Mouse (Mus musculus) midbrain, embryonic 16.5 days (tissue): ENCODE measurements around the gene Zmiz1. TPM values are rescaled to one million over a fixed set of nuclear protein-coding genes. Genes with fewer than 3 reads are reported as not detected.
A peak's percentile ranks its signal among the peaks of the same experiment; 100 is the strongest.

Source experiments
- ATAC-seq: fragments of 200-750 bp; cut with Nextera tagmentation; 2 replicates; pipeline ENCODE4 v1.8.0; 2017; ENCODE audit warnings: moderate TSS enrichment
- H3K27ac ChIP-seq: fragments of 300-500 bp; sonication (generic); 2 replicates; pipeline ENCODE4 v1.5.1; 2014; ENCODE audit warnings: mild to moderate bottlenecking, low read length, mixed read lengths
- H3K27me3 ChIP-seq: fragments of 300-500 bp; sonication (generic); 2 replicates; pipeline ENCODE4 v1.6.1; 2014; ENCODE audit warnings: low read depth, low read length, mixed read lengths; ENCODE audit not compliant: control insufficient read depth, insufficient read depth
- H3K36me3 ChIP-seq: fragments of 300-500 bp; sonication (generic); 2 replicates; pipeline ENCODE4 v1.6.1; 2014; ENCODE audit warnings: mild to moderate bottlenecking, low read length, moderate library complexity, mixed read lengths; ENCODE audit not compliant: control insufficient read depth, insufficient read depth
- H3K4me1 ChIP-seq: fragments of 300-500 bp; sonication (generic); 2 replicates; pipeline ENCODE4 v1.6.1; 2014; ENCODE audit warnings: mild to moderate bottlenecking, low read length, mixed read lengths; ENCODE audit not compliant: control insufficient read depth, insufficient read depth
- H3K4me2 ChIP-seq: fragments of 300-500 bp; sonication (generic); 2 replicates; pipeline ENCODE4 v1.6.1; 2014; ENCODE audit warnings: mild to moderate bottlenecking, low read length, mixed read lengths
- H3K4me3 ChIP-seq: fragments of 300-500 bp; sonication (generic); 2 replicates; pipeline ENCODE4 v1.5.1; 2014; ENCODE audit warnings: low read depth, mild to moderate bottlenecking, low read length, moderate library complexity, mixed read lengths
- H3K9ac ChIP-seq: fragments of 300-500 bp; sonication (generic); 2 replicates; pipeline ENCODE4 v1.6.1; 2014; ENCODE audit warnings: low read depth, low read length, mixed read lengths
- H3K9me3 ChIP-seq: fragments of 300-500 bp; sonication (generic); replicated peaks from 2 replicates; pipeline ENCODE4 v1.6.1; 2014; ENCODE audit warnings: mild to moderate bottlenecking, low read length, mixed read lengths; ENCODE audit not compliant: control insufficient read depth, poor library complexity, severe bottlenecking
- WGBS: fragments of 180-500 bp; shearing (Covaris S2); extraction: QIAGEN DNeasy Blood & Tissue Kit; methylation state at CpG from one replicate; pipeline ENCODE4 v1.1.7; 2014; 5-methylcytosine and 5-hydroxymethylcytosine counted together
- polyA plus RNA-seq: library from polyadenylated mRNA; unstranded; fragments of >200 nt; fragmentation: Nextera tagmentation; extraction: Ambion mirVana; gene quantifications from 2 replicates; pipeline ENCODE4 v1.2.1, GENCODE M21; 2015

The Zmiz1 gene
- polyA plus RNA-seq, 1 experiment from 2014 or later: 54.2 TPM

- no peaks in the 10 kb centered on the region for H3K36me3 ChIP-seq
- WGBS: 70% methylated on average over 5 of the region's 5 CpGs
- no peaks in the 10 kb centered on the region for H3K27me3 ChIP-seq
- H3K4me3 ChIP-seq: no peak overlapping the region
- ATAC-seq: no peak
- peak overlapping the region; percentile 33; the same call in 1 of the 2 replicates for H3K27ac ChIP-seq
- H3K9ac ChIP-seq: 0 out of 2 replicates have a peak overlapping the region, but pooled peaks have one; percentile 6
- H3K9me3 ChIP-seq: no peaks in the 10 kb centered on the region
- H3K4me2 ChIP-seq: no peak overlapping the region
- peaks cover 79% of the 10 kb centered on the region for H3K4me1 ChIP-seq
These were observed 155.7 kb downstream of the Zmiz1 start for GRCm38 (mm10) chr14:25614684-25615083.

- WGBS: 84% methylated on average over 8 of the region's 8 CpGs
- no peak overlapping the region for H3K27ac ChIP-seq
- H3K9me3 ChIP-seq: no peaks in the 10 kb centered on the region
These were observed 156.6 kb downstream of the Zmiz1 start for GRCm38 (mm10) chr14:25615602-25616001.

GRCm38 (mm10) chr14:25616009-25616723, 157.2 kb downstream of the Zmiz1 start:
- WGBS: 85% methylated on average over 15 of the region's 15 CpGs
- H3K36me3 ChIP-seq: no peaks in the 10 kb centered on the region
- no peak overlapping the region for H3K4me3 ChIP-seq
- no peaks in the 10 kb centered on the region for H3K27me3 ChIP-seq
- H3K9ac ChIP-seq: no peak overlapping the region
- no peaks in the 10 kb centered on the region for H3K9me3 ChIP-seq
- peaks cover 76% of the 10 kb centered on the region for H3K4me1 ChIP-seq
- no peak for ATAC-seq
- no peak overlapping the region for H3K4me2 ChIP-seq
- H3K27ac ChIP-seq: no peak overlapping the region

More at GRCm38 (mm10) chr14:25615602-25616001, 156.6 kb downstream of the Zmiz1 start:
- no peaks in the 10 kb centered on the region for H3K36me3 ChIP-seq
- no peaks in the 10 kb centered on the region for H3K27me3 ChIP-seq
- no peak overlapping the region for H3K4me3 ChIP-seq
- ATAC-seq: no peak
- no peak overlapping the region for H3K9ac ChIP-seq
- no peak overlapping the region for H3K4me2 ChIP-seq
- H3K4me1 ChIP-seq: peaks cover 78% of the 10 kb centered on the region

DNA sequence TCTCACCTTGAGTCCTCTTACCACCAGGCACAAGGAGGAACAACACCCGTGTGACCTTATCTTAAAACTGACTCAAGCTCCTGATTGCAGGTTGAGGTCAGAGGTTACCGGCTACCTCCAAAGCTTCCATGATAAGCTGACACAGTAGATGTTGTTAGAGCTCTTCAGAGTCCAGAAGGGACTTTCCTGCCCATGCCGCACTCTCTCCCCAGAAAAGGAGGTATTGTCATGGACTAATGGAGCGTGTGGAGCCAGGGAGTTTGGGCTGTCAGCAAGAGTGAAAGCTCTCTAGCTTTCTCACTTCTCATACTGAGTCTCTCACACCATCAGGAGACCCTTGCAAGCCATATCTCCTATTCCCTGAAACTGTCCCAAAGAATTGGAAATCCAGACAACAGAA, 158.3 kb downstream of the Zmiz1 start:
- 51% methylated on average over 4 of the region's 4 CpGs for WGBS

DNA sequence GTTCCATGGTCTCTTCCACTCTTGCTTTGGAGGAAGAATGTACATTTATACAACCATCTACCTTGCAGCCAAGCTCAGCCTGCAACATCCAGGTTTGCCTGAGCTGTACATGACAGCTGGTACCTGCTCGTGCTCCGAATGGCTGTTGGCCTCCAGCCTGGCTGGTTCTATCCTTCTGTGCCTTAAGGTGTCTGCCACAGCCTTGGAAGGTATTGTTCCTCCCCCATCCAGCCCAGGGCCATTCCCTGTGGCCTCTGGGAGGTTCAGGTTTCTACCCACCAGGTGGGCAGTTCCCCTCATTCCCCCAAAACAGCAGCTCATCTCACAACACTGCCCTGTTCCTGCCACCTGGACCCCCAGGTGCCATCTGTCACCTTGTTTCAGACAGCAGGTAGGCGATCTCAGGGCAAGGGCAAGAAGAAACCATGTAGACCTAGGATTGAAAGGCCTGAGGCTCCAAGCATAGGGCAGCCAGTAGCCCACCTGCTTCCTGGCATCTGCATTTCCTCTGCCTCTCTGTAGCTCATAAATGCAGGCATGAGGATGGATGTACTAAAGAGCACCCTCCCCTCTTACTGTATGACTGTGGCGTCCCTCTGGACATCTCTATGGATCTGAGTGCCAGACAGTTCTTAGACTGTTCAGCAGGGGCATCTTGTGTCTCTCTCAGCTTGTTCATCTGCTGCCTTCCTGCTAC, 160.2 kb downstream of the Zmiz1 start:
- no peaks in the 10 kb centered on the region for H3K36me3 ChIP-seq
- no peak overlapping the region for H3K4me2 ChIP-seq
- peak overlapping the region; percentile 43 for H3K9ac ChIP-seq
- peak overlapping the region; percentile 70 for H3K27ac ChIP-seq
- no peaks in the 10 kb centered on the region for H3K9me3 ChIP-seq
- WGBS: 88% methylated on average over 4 of the region's 4 CpGs
- no peaks in the 10 kb centered on the region for H3K27me3 ChIP-seq
- H3K4me1 ChIP-seq: peaks cover 72% of the 10 kb centered on the region
- no peak overlapping the region for H3K4me3 ChIP-seq
- ATAC-seq: no peak

More for the DNA sequence above, 158.3 kb downstream of the Zmiz1 start:
- H3K9me3 ChIP-seq: no peaks in the 10 kb centered on the region
- H3K27ac ChIP-seq: no peak overlapping the region
- no peaks in the 10 kb centered on the region for H3K36me3 ChIP-seq
- no peaks in the 10 kb centered on the region for H3K27me3 ChIP-seq
- ATAC-seq: no peak
- no peak overlapping the region for H3K4me2 ChIP-seq
- peaks cover 73% of the 10 kb centered on the region for H3K4me1 ChIP-seq
- no peak overlapping the region for H3K4me3 ChIP-seq
- H3K9ac ChIP-seq: no peak overlapping the region

DNA sequence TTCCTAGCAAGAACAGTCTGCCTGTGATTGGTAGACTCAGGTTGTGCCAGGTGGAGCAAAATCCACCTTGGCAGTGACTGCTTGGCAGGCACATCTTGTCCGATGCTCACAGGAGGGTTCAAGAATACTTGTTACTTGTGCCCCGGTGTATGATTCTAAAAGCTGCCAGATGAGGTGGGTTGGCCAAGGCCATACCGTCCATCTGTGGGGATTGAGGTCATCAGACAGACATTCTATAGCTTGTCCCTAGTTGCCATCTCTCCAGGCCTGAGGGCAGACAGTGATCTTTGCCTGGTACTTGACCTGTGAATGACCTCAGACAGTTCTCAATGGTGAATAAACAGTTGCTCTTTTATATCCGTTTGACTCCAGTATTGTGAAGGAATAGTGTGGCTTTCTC, 161.8 kb downstream of the Zmiz1 start:
- no peak overlapping the region for H3K9ac ChIP-seq
- no peaks in the 10 kb centered on the region for H3K9me3 ChIP-seq
- no peak overlapping the region for H3K4me3 ChIP-seq
- H3K36me3 ChIP-seq: no peaks in the 10 kb centered on the region
- WGBS: 60% methylated on average over 4 of the region's 4 CpGs
- 0 out of 2 replicates have a peak overlapping the region, but pooled peaks have one; percentile 18 for H3K27ac ChIP-seq
- no peak for ATAC-seq
- H3K4me1 ChIP-seq: peaks cover 64% of the 10 kb centered on the region
- no peaks in the 10 kb centered on the region for H3K27me3 ChIP-seq
- H3K4me2 ChIP-seq: no peak overlapping the region

DNA sequence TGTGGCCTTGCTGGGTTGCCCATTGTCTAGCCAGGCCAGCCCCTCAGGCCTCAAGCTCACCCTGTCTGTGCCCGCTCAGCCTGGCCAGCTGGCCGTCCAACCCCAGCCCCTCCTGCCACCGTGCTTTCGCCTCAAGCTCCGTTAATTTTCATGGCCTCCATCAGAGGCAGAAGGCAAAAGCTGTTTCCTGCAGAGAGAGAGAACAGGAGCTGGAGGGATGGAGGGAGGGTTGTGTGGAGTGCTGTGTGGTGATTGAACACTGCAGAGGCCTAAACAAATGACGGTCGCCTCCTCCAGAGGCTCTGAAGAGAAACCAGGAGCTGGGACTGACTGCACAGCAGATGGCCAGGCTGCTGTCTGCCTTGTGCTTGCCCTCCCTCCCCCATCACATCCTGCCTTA, 164.7 kb downstream of the Zmiz1 start:
- ATAC-seq: peak; percentile 29; the same call in 1 of the 2 replicates
- H3K4me3 ChIP-seq: no peak overlapping the region
- H3K27me3 ChIP-seq: no peaks in the 10 kb centered on the region
- WGBS: 18% methylated on average over 7 of the region's 7 CpGs
- no peaks in the 10 kb centered on the region for H3K9me3 ChIP-seq
- no peaks in the 10 kb centered on the region for H3K36me3 ChIP-seq
- peak overlapping the region; percentile 81 for H3K27ac ChIP-seq
- H3K9ac ChIP-seq: peak overlapping the region; percentile 41
- H3K4me2 ChIP-seq: no peak overlapping the region; the same call in 1 of the 2 replicates
- H3K4me1 ChIP-seq: peaks cover 58% of the 10 kb centered on the region

DNA sequence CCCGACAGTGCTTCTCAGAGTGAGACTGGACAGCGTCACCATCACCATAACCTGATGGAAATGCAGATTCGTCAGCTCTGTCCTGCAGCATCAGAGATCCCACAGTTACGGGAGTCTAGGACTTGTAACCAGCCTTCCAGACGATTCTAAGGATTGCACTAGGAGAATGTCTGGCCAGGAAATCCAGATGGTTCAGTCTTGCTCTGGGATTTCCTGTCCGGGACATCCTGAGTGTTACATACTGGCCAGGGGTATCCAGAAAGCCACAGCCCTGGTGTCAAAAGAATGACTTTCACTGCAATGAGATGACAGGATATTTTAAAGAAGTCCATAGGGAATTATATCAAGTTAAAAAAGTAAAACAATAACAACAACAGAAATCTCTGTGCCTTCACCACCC, 165.7 kb downstream of the Zmiz1 start:
- no peak for ATAC-seq
- H3K27ac ChIP-seq: 0 out of 2 replicates have a peak overlapping the region, but pooled peaks have one; percentile 5

More for the DNA sequence above, 165.7 kb downstream of the Zmiz1 start:
- Histone ChIP-seq H3K27me3 (no peaks in the 10 kb centered on the region), H3K9ac (no peak overlapping the region), H3K4me1 (peaks cover 51% of the 10 kb centered on the region), H3K36me3 (no peaks in the 10 kb centered on the region), H3K9me3 (no peaks in the 10 kb centered on the region), H3K4me2 (no peak overlapping the region), H3K4me3 (no peak overlapping the region)
- WGBS: 87% methylated on average over 6 of the region's 6 CpGs
